Mouse (Mus musculus) heart, embryonic 11.5 days (tissue): ENCODE measurements at regions not wholly inside any gene's neighbourhood (a gene's known extent, or its start where the extent isn't known, plus 50 kb on each side); places are given as distances from the start of the nearest gene placed in this dataset.

Experiments used
- ATAC-seq: fragments of 200-750 bp; cut with Nextera tagmentation; replicated peaks from 2 replicates; pipeline ENCODE4 v1.8.0; 2017; ENCODE audit warnings: moderate library complexity; ENCODE audit not compliant: insufficient number of reproducible peaks, low FRiP score, low TSS enrichment
- H3K27ac ChIP-seq: fragments of 300-500 bp; sonication (generic); 2 replicates; pipeline ENCODE4 v1.5.1; 2014; ENCODE audit warnings: mild to moderate bottlenecking, low read depth, low read length
- H3K27me3 ChIP-seq: fragments of 300-500 bp; sonication (generic); 2 replicates; pipeline ENCODE4 v1.6.1; 2014; ENCODE audit warnings: mild to moderate bottlenecking, low read length, mixed read lengths; ENCODE audit not compliant: control insufficient read depth, insufficient read depth
- H3K36me3 ChIP-seq: fragments of 300-500 bp; sonication (generic); 2 replicates; pipeline ENCODE4 v1.6.1; 2014; ENCODE audit warnings: mild to moderate bottlenecking, low read length, moderate library complexity, mixed read lengths; ENCODE audit not compliant: control insufficient read depth, insufficient read depth
- H3K4me1 ChIP-seq: fragments of 300-500 bp; sonication (generic); 2 replicates; pipeline ENCODE4 v1.6.1; 2014; ENCODE audit warnings: low read length; ENCODE audit not compliant: control insufficient read depth, insufficient read depth
- H3K4me2 ChIP-seq: fragments of 300-500 bp; sonication (generic); 2 replicates; pipeline ENCODE4 v1.6.1; 2014; ENCODE audit warnings: mild to moderate bottlenecking, moderate library complexity
- H3K4me3 ChIP-seq: fragments of 300-500 bp; sonication (generic); 2 replicates; pipeline ENCODE4 v1.5.1; 2014; ENCODE audit warnings: low read depth, low read length
- H3K9ac ChIP-seq: fragments of 300-500 bp; sonication (generic); 2 replicates; pipeline ENCODE4 v1.6.1; 2014; ENCODE audit warnings: mild to moderate bottlenecking, low read depth, low read length, moderate library complexity
- H3K9me3 ChIP-seq: fragments of 300-500 bp; sonication (generic); replicated peaks from 2 replicates; pipeline ENCODE4 v1.6.1; 2016; ENCODE audit warnings: low read length; ENCODE audit not compliant: control insufficient read depth
- WGBS: fragments of 180-500 bp; shearing (Covaris S2); extraction: QIAGEN DNeasy Blood & Tissue Kit; methylation state at CpG from one replicate; pipeline ENCODE4 v1.1.7; 2014; ENCODE audit not compliant: insufficient replicate concordance; 5-methylcytosine and 5-hydroxymethylcytosine counted together

- Histone ChIP-seq H3K4me2 (no peak overlapping the region), H3K9ac (no peak overlapping the region), H3K4me3 (no peak overlapping the region), H3K27me3 (no peaks in the 10 kb centered on the region), H3K9me3 (no peaks in the 10 kb centered on the region), H3K27ac (no peak overlapping the region), H3K4me1 (no peaks in the 10 kb centered on the region), H3K36me3 (no peaks in the 10 kb centered on the region)
- ATAC-seq: no peak
- WGBS: 81% methylated on average over 4 of the region's 4 CpGs
Observed at GRCm38 (mm10) chr13:47712507-47712906, 548.5 kb upstream of the Id4 start.

GRCm38 (mm10) chr13:47716265-47716664 is 544.8 kb upstream of the Id4 start:
- no peak overlapping the region for H3K9ac ChIP-seq
- H3K36me3 ChIP-seq: no peaks in the 10 kb centered on the region
- no peak overlapping the region for H3K4me2 ChIP-seq
- no peak overlapping the region for H3K27ac ChIP-seq
- WGBS: 66% methylated on average over 4 of the region's 4 CpGs
- H3K27me3 ChIP-seq: no peaks in the 10 kb centered on the region
- no peaks in the 10 kb centered on the region for H3K9me3 ChIP-seq
- H3K4me1 ChIP-seq: no peaks in the 10 kb centered on the region
- ATAC-seq: no peak
- H3K4me3 ChIP-seq: no peak overlapping the region

- no peak for ATAC-seq
- no peak overlapping the region for H3K4me2 ChIP-seq
- no peaks in the 10 kb centered on the region for H3K9me3 ChIP-seq
- WGBS: 87% methylated on average over 2 of the region's 2 CpGs
- no peak overlapping the region for H3K4me3 ChIP-seq
- H3K4me1 ChIP-seq: no peaks in the 10 kb centered on the region
- no peak overlapping the region for H3K27ac ChIP-seq
- H3K27me3 ChIP-seq: no peaks in the 10 kb centered on the region
- no peak overlapping the region for H3K9ac ChIP-seq
- H3K36me3 ChIP-seq: no peaks in the 10 kb centered on the region
Observed at GRCm38 (mm10) chr13:47720645-47721044, 540.4 kb upstream of the Id4 start.

GRCm38 (mm10) chr13:47734415-47734814 is 526.6 kb upstream of the Id4 start:
- 64% methylated on average over 1 of the region's 1 CpGs for WGBS
- no peak for ATAC-seq

GRCm38 (mm10) chr13:47735426-47736063 is 525.5 kb upstream of the Id4 start:
- Histone ChIP-seq H3K4me3 (no peak overlapping the region), H3K27ac (no peak overlapping the region), H3K9me3 (no peaks in the 10 kb centered on the region), H3K36me3 (no peaks in the 10 kb centered on the region), H3K9ac (no peak overlapping the region), H3K4me1 (no peaks in the 10 kb centered on the region), H3K4me2 (no peak overlapping the region), H3K27me3 (no peaks in the 10 kb centered on the region)
- ATAC-seq: no peak
- WGBS: 68% methylated on average over 8 of the region's 8 CpGs

More at GRCm38 (mm10) chr13:47734415-47734814, 526.6 kb upstream of the Id4 start:
- Histone ChIP-seq H3K36me3 (no peaks in the 10 kb centered on the region), H3K9me3 (no peaks in the 10 kb centered on the region), H3K4me2 (no peak overlapping the region), H3K4me1 (no peaks in the 10 kb centered on the region), H3K27ac (no peak overlapping the region), H3K4me3 (no peak overlapping the region), H3K9ac (no peak overlapping the region), H3K27me3 (no peaks in the 10 kb centered on the region)

- ATAC-seq: no peak
- Histone ChIP-seq H3K4me3 (no peak overlapping the region), H3K27me3 (no peaks in the 10 kb centered on the region), H3K27ac (no peak overlapping the region), H3K4me1 (no peaks in the 10 kb centered on the region), H3K36me3 (no peaks in the 10 kb centered on the region), H3K9ac (no peak overlapping the region), H3K4me2 (no peak overlapping the region), H3K9me3 (no peaks in the 10 kb centered on the region)
Observed at GRCm38 (mm10) chr13:47748906-47749305, 512.1 kb upstream of the Id4 start.

GRCm38 (mm10) chr13:47751033-47751432 is 510.0 kb upstream of the Id4 start:
- H3K27me3 ChIP-seq: no peaks in the 10 kb centered on the region
- H3K9me3 ChIP-seq: no peaks in the 10 kb centered on the region
- H3K9ac ChIP-seq: no peak overlapping the region
- no peak overlapping the region for H3K4me2 ChIP-seq
- WGBS: 66% methylated on average over 2 of the region's 2 CpGs
- H3K4me3 ChIP-seq: no peak overlapping the region
- H3K36me3 ChIP-seq: no peaks in the 10 kb centered on the region
- no peak for ATAC-seq
- H3K27ac ChIP-seq: no peak overlapping the region
- no peaks in the 10 kb centered on the region for H3K4me1 ChIP-seq

- ATAC-seq: no peak
- Histone ChIP-seq H3K4me2 (no peak overlapping the region), H3K9ac (no peak overlapping the region), H3K9me3 (no peaks in the 10 kb centered on the region), H3K36me3 (no peaks in the 10 kb centered on the region), H3K27ac (no peak overlapping the region), H3K4me1 (no peaks in the 10 kb centered on the region), H3K27me3 (no peaks in the 10 kb centered on the region), H3K4me3 (no peak overlapping the region)
- WGBS: 66% methylated on average over 16 of the region's 16 CpGs
Observed at GRCm38 (mm10) chr13:47764802-47765597, 496.0 kb upstream of the Id4 start.
